Mouse (Mus musculus): ENCODE measurements around the gene Nt5dc3.

DNA sequence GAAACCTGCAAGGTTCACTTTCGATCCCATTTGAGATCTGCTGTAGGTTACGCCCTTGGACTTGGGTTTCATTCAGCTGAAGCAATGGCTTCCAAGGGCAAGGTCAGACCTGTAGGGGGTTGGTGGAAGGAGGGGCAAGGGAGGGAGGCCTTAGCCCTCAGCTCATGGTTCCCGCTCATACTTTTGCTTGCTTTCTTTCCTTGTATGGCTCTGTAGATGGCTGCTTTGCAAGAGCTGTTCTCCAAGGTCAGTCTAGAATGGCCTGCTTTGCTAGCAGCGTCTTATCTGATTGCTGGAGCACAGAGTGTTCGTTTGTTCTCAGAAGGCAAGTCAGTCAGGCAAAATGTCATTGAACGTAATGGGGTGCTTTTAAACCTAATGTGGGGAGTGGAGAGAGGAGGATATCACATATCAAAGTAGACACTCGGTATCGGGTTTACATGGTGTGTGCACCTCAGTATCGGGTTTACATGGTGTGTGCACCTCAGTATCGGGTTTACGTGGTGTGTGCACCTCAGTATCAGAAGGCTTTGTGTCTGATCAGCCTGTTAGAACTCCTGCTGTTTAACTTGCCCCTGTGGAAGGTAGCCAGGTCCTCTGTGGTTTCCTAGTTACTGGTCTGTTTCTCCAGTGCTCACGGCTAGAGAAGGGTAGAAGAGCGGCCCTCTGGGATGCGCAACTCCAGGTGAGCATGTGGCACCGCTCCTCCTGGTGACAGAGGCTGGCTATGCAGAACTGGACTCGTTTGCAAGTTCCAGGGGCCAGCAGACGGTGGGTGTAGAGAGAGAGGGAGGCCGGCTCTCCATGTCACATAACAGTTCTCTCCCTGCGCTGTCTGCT lies 35.7 kb downstream of the Nt5dc3 start:
- TF ChIP-seq CTCF (IDR thresholded peaks at IDR 0.05; ENCODE audit: low read depth, low read length) (no peak), POLR2A (IDR thresholded peaks at IDR 0.05; ENCODE audit: insufficient read depth, low read length) (no peak)
